Mouse (Mus musculus) liver, embryonic 13.5 days (tissue): ENCODE measurements around the gene Lrrc38. TPM values are rescaled to one million over a fixed set of nuclear protein-coding genes. Genes with fewer than 3 reads are reported as not detected.

ENCODE experiments used
- ATAC-seq: fragments of 200-750 bp; cut with Nextera tagmentation; 2 replicates; pipeline ENCODE4 v1.8.0; 2017; ENCODE audit warnings: low read depth, mild to moderate bottlenecking, moderate number of reproducible peaks, moderate library complexity
- DNase-seq: peaks from one replicate; pipeline ENCODE4 v3.0.0; 2022
- H3K27ac ChIP-seq: fragments of 300-500 bp; sonication (generic); 2 replicates; pipeline ENCODE4 v1.5.1; 2015; ENCODE audit warnings: moderate library complexity, mild to moderate bottlenecking, inconsistent platforms
- H3K27me3 ChIP-seq: fragments of 300-500 bp; sonication (generic); 2 replicates; pipeline ENCODE4 v1.6.1; 2015; ENCODE audit warnings: mild to moderate bottlenecking, inconsistent platforms
- H3K36me3 ChIP-seq: fragments of 300-500 bp; sonication (generic); 2 replicates; pipeline ENCODE4 v1.6.1; 2015; ENCODE audit warnings: mild to moderate bottlenecking, inconsistent platforms
- H3K4me1 ChIP-seq: fragments of 300-500 bp; sonication (generic); replicated peaks from 2 replicates; pipeline ENCODE4 v1.6.1; 2015; ENCODE audit warnings: inconsistent platforms
- H3K4me2 ChIP-seq: fragments of 300-500 bp; sonication (generic); 2 replicates; pipeline ENCODE4 v1.6.1; 2015; ENCODE audit warnings: inconsistent platforms, mild to moderate bottlenecking, moderate library complexity
- H3K4me3 ChIP-seq: fragments of 300-500 bp; sonication (generic); replicated peaks from 2 replicates; pipeline ENCODE4 v1.5.1; 2015; ENCODE audit warnings: mild to moderate bottlenecking, inconsistent platforms
- H3K9ac ChIP-seq: fragments of 300-500 bp; sonication (generic); 2 replicates; pipeline ENCODE4 v1.6.1; 2015; ENCODE audit warnings: mild to moderate bottlenecking, inconsistent platforms
- H3K9me3 ChIP-seq: fragments of 300-500 bp; sonication (generic); replicated peaks from 2 replicates; pipeline ENCODE4 v1.6.1; 2016; ENCODE audit warnings: inconsistent platforms
- WGBS: fragments of 180-500 bp; shearing (Covaris S2); methylation state at CpG from one replicate; pipeline ENCODE4 v1.1.7; 2015; ENCODE audit not compliant: insufficient replicate concordance; 5-methylcytosine and 5-hydroxymethylcytosine counted together
- polyA plus RNA-seq: library from polyadenylated mRNA; unstranded; fragments of >200 nt; fragmentation: Nextera tagmentation; extraction: Ambion mirVana; gene quantifications from 2 replicates; pipeline ENCODE4 v1.2.1, GENCODE M21; 2015

The Lrrc38 gene
- polyA plus RNA-seq, result not detected in 2 replicates

DNA sequence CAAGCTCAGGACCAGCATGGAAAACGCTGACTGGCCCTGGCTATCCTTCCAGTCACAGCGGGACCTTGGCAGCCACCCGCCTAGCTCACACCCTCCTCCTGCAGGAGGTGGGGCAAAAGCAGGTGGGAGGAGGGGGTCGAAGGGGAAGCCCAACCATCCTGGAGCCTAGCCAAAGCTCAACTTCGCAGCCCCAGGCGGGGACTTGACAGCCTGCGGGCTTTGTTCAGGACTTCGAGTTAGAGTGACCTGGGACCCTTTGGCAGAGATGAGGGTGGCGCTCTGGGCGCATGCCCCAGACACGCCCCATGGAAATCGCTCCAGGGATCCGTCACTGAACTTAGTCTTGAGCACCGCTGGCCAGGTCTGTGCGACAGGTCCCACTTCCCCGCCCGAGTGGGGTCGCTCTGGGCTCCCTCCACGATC lies at the start of gene Lrrc38:
Gene Lrrc38, plus strand, starts transcription at position 274 of the 423 bp plus-strand sequence.
- Histone ChIP-seq H3K4me2 (peak within 1 kb of the TSS; percentile 38), H3K27ac (no peak within 1 kb of the TSS), H3K27me3 (peaks cover 51% of the 10 kb centered on the region), H3K4me3 (peak within 1 kb of the TSS; percentile 32), H3K36me3 (no peaks in the 10 kb centered on the region), H3K9ac (no peak within 1 kb of the TSS), H3K9me3 (no peaks in the 10 kb centered on the region), H3K4me1 (no peaks in the 10 kb centered on the region)
- ATAC-seq, result no peak
- DNase-seq, result no peak
- 2% methylated on average over 19 of the region's 19 CpGs for WGBS

DNA sequence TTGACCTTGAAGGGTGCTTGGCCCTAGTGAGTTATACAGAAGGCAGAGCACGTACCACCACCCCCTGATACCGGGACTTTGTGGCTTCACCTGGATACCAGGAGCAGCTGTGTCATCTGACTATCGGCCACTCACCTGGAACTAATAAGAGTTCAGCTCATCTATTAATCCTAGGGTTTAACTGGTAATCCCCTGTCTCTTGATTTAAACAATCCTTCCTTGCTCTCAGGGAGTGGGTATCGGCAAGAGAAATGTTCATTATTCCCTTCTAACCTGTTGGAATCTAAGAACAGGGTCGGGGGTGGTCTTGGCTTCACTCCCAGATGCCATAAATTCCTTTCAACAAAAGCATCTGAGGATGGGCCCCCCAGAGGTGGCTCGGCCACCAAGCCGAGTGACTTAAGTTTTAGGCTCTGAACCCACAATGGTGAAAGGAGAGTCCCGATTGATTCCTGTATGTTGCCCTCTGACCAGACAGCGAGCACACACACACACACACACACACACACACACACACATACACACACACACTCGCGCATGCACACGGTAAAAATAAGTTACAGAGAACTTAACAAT lies 49.4 kb upstream of the Lrrc38 start:
- DNase-seq (no peak), ATAC-seq (no peak)
- WGBS, result 16% methylated on average over 12 of the region's 12 CpGs
- no peak overlapping the region for H3K9ac ChIP-seq
- no peaks in the 10 kb centered on the region for H3K9me3 ChIP-seq
- peaks cover 60% of the 10 kb centered on the region for H3K27me3 ChIP-seq
- no peak overlapping the region for H3K27ac ChIP-seq
- no peak overlapping the region for H3K4me2 ChIP-seq
- no peaks in the 10 kb centered on the region for H3K4me1 ChIP-seq
- H3K4me3 ChIP-seq, result no peak overlapping the region
- H3K36me3 ChIP-seq, result no peaks in the 10 kb centered on the region

DNA sequence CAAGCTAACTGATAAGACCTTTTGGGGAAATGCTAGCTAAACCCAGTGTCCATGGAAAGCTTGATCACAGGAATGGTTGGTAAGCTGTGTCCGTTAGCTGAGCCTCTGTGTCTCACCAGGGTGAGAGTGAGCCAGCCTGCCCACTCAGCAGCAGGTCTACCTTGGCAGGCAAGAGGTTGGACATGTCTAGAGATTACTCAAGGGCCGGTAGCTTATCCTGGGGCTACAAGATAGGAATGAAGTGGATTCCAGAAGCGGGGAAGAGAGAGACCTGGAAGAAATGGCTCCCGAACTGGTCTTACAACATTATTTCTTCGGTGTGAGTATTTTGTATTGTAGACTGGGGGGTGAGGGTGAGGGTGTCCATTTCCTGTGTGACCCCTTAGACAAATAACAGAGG lies 48.5 kb upstream of the Lrrc38 start:
- H3K27me3 ChIP-seq, result peaks cover 57% of the 10 kb centered on the region
- DNase-seq, result no peak
- H3K4me3 ChIP-seq, result no peak overlapping the region
- WGBS, result 45% methylated on average over 5 of the region's 5 CpGs
- H3K27ac ChIP-seq, result no peak overlapping the region
- H3K4me1 ChIP-seq, result no peaks in the 10 kb centered on the region
- H3K36me3 ChIP-seq, result no peaks in the 10 kb centered on the region
- H3K9me3 ChIP-seq, result no peaks in the 10 kb centered on the region
- no peak overlapping the region for H3K4me2 ChIP-seq
- ATAC-seq, result no peak
- no peak overlapping the region for H3K9ac ChIP-seq

DNA sequence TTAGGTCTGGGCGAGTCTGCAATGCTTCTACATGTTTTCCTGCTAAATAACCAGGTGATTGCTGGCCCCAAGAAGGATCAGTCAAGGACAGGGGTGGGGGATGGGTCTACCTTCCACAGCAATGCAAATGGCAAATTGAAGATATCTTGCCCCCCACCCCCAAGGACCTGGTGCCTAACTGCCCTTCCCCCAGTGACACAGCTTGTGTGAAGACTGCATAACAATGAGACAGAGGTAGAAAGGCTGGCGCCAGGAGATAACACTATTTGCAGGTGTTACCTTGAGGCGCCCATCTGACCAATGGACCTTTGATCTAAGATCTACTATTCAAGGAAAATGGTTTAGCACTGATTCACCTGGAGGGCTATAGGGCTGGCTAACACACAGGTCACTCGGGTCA lies 47.7 kb upstream of the Lrrc38 start:
- H3K27me3 ChIP-seq, result peaks cover 54% of the 10 kb centered on the region

DNA sequence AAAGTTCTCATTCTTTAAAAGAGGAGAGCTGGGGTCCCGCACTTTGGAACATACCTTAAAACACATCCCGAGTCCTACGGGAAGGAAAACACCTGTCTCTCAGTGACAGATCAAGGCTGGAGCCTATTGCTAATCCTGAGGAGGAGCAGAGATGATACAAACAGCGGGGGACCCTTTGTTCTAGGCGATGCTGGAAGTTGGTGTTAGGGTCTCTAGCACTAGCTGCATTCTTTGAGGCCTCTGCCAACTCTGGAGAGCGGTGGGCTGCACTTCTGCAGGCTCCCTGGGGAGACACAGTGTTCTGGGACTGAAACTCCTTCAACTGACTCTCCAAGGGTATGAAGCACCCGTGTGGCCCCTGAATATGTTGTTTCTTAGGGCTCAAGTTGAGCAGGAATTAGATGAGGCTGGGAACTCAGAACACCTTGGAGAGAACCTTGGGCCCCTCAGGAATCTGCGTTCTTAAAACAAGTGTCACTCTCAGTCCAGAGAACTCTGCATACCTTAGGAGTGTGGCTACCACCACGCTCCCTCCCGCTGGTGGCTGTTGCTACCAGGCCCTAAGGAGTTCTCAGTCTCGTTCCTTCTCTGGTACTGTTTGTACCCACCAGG lies 47.2 kb upstream of the Lrrc38 start:
- no peaks in the 10 kb centered on the region for H3K4me1 ChIP-seq
- no peaks in the 10 kb centered on the region for H3K36me3 ChIP-seq
- DNase-seq, result no peak
- H3K27ac ChIP-seq, result no peak overlapping the region
- ATAC-seq, result no peak
- no peak overlapping the region for H3K4me3 ChIP-seq
- H3K9me3 ChIP-seq, result no peaks in the 10 kb centered on the region
- no peak overlapping the region for H3K4me2 ChIP-seq
- no peak overlapping the region for H3K9ac ChIP-seq
- peaks cover 49% of the 10 kb centered on the region for H3K27me3 ChIP-seq
- 34% methylated on average over 11 of the region's 11 CpGs for WGBS

More for the DNA sequence above, 47.7 kb upstream of the Lrrc38 start:
- Histone ChIP-seq H3K4me1 (no peaks in the 10 kb centered on the region), H3K36me3 (no peaks in the 10 kb centered on the region), H3K4me2 (no peak overlapping the region), H3K4me3 (no peak overlapping the region), H3K9ac (no peak overlapping the region), H3K9me3 (no peaks in the 10 kb centered on the region), H3K27ac (no peak overlapping the region)
- ATAC-seq (no peak), DNase-seq (no peak)
- 24% methylated on average over 4 of the region's 4 CpGs for WGBS

DNA sequence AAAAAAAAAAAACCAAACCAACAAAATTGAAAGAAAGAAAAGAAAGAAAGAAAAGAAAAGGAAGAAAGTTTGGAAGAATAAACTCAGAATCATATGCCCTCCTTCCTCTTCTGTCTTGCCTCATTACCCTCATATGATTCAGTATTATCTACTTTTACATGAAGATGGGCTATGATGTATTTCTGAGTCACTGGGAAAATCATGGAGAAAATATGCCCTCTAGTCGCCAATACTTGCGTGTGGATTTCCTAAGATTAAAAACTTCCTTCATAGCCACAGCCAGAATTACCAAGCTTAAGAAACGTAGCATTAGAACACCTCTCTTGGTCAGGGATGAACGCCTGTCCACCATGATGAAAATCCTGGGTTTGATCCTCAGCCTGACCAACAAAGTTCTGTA lies 44.5 kb upstream of the Lrrc38 start:
- DNase-seq, result no peak
- no peak overlapping the region for H3K4me3 ChIP-seq
- H3K9me3 ChIP-seq, result no peaks in the 10 kb centered on the region
- no peak for ATAC-seq
- 72% methylated on average over 4 of the region's 4 CpGs for WGBS
- peaks cover 23% of the 10 kb centered on the region for H3K27me3 ChIP-seq
- no peak overlapping the region for H3K4me2 ChIP-seq
- H3K9ac ChIP-seq, result no peak overlapping the region
- H3K36me3 ChIP-seq, result no peaks in the 10 kb centered on the region
- H3K27ac ChIP-seq, result no peak overlapping the region
- H3K4me1 ChIP-seq, result no peaks in the 10 kb centered on the region

DNA sequence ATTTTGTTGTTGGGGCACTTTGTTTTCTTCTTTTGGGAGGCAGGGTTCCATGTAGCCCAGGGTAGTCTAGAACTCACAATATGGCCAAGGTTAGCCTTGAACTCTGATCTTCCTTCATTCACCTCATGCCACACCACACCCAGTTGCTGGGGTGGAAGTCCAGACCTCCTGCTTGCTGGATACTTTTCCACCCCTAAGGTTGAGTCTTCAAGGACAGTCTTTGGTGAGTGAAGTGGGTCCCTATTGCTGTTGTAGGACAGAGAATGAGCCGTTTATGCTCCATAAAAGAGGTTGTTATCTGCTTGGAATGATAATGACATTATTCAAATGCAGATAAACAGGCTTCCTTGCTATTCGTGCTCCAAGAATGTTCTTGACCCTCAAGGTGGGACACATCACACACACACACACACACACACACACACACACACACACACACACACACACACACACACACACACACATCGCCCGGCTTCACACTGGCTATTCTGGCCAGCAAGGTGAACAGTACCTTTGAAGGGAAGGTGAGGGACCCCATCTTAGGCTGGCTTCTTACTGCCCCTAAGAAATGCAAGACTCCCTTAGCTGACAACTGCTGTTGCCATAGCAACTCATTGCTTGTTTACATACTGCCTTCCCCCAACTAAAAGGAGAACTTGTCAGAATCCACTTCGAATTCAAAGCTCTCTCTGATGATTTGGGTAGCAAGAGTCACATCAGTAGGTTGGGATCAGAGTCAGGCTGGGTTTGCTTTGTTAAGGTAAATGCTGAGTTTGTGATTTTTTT lies 43.4 kb upstream of the Lrrc38 start:
- 55% methylated on average over 5 of the region's 5 CpGs for WGBS
- no peak overlapping the region for H3K27ac ChIP-seq
- no peak for DNase-seq
- H3K9ac ChIP-seq, result no peak overlapping the region
- no peaks in the 10 kb centered on the region for H3K9me3 ChIP-seq
- H3K4me2 ChIP-seq, result no peak overlapping the region
- H3K36me3 ChIP-seq, result no peaks in the 10 kb centered on the region
- no peak for ATAC-seq
- peaks cover 13% of the 10 kb centered on the region for H3K27me3 ChIP-seq
- H3K4me1 ChIP-seq, result no peaks in the 10 kb centered on the region
- H3K4me3 ChIP-seq, result no peak overlapping the region

DNA sequence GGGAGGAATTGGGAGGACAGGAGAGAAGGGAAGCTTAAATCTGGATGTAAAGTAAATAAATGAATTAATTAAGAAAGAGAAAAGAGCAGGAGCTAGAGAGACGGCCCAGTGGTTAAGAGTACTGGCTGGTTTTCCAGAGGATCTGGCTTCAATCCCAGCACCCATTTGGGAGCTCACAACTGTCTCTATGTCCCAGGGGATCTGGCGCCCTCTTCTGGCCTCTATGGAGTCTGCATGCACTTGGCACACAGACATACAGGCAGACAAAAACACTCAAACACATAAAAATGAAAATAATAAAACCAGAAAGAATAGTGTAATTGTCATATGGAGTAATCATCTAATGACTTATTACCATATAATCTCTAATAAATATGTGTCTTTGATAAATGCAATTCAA lies 38.2 kb upstream of the Lrrc38 start:
- WGBS, result 36% methylated on average over 2 of the region's 2 CpGs
- Histone ChIP-seq H3K4me2 (no peak overlapping the region), H3K27me3 (no peaks in the 10 kb centered on the region), H3K9ac (no peak overlapping the region), H3K36me3 (no peaks in the 10 kb centered on the region), H3K27ac (no peak overlapping the region), H3K4me1 (no peaks in the 10 kb centered on the region), H3K9me3 (no peaks in the 10 kb centered on the region), H3K4me3 (no peak overlapping the region)
- DNase-seq (no peak), ATAC-seq (no peak)

DNA sequence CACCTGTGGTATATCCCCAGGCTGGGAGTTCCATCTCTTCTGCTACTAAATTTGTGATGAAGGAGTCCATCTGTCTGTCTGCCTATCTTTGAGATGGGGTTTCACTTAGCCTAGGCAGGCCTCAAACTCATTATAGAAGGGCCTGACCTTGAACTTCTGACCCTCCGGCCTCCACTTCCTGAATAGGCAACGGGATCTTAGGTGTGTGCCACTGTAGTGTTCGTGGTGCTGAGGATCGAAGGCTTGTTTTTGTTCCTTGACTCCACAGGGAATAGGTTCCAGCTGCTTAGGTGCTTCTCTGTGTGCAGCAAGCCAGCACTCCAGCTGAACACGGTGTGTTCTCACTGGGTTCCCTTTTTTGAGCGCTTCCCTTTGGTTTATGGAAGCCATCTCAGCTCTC lies 36.3 kb upstream of the Lrrc38 start:
- no peaks in the 10 kb centered on the region for H3K4me1 ChIP-seq
- H3K4me2 ChIP-seq, result no peak overlapping the region
- H3K9me3 ChIP-seq, result no peaks in the 10 kb centered on the region
- ATAC-seq (no peak), DNase-seq (no peak)
- H3K36me3 ChIP-seq, result no peaks in the 10 kb centered on the region
- H3K4me3 ChIP-seq, result no peak overlapping the region
- H3K9ac ChIP-seq, result no peak overlapping the region
- H3K27ac ChIP-seq, result no peak overlapping the region
- 62% methylated on average over 6 of the region's 6 CpGs for WGBS
- no peaks in the 10 kb centered on the region for H3K27me3 ChIP-seq

DNA sequence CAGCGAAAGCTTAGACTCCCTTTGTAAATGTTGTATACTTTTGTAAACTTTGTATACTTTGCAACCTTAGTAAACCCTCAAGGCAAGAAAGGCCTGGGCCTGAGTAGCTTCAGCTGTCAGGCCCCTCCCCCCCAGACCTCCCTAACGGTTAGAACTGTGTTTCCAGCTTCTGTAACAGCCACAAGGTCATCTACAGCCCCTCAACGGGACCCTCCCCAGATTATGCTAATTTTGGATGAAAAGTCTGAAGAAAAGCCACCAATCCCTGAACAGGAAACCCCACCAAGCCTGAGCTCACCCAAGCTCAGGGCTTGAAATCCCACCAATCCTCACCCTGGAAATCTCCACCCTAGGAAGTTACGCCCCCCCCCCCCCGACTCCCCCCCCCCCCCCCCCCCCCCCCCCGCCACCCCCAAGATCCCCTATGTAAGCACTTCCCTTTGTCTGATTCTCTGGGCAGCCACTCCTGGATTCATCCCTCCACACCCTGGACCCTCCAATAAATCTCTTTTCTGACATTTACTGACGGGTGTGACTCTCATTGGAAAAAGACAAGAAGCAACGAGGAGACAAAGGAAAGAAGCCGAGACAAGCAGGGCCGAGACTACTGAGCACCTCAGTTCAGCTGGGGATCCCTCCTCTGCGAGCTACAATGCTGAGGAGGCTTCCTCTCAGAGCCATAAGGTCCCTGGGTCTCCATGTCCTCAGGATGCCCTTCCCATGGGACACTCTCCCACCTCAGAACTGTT lies 25.2 kb upstream of the Lrrc38 start:
- DNase-seq (no peak), ATAC-seq (no peak)
- Histone ChIP-seq H3K9ac (no peak overlapping the region), H3K4me1 (no peaks in the 10 kb centered on the region), H3K4me2 (no peak overlapping the region), H3K27ac (no peak overlapping the region), H3K27me3 (no peaks in the 10 kb centered on the region), H3K4me3 (no peak overlapping the region), H3K36me3 (no peaks in the 10 kb centered on the region), H3K9me3 (no peaks in the 10 kb centered on the region)
- WGBS, result 24% methylated on average over 9 of the region's 11 CpGs

DNA sequence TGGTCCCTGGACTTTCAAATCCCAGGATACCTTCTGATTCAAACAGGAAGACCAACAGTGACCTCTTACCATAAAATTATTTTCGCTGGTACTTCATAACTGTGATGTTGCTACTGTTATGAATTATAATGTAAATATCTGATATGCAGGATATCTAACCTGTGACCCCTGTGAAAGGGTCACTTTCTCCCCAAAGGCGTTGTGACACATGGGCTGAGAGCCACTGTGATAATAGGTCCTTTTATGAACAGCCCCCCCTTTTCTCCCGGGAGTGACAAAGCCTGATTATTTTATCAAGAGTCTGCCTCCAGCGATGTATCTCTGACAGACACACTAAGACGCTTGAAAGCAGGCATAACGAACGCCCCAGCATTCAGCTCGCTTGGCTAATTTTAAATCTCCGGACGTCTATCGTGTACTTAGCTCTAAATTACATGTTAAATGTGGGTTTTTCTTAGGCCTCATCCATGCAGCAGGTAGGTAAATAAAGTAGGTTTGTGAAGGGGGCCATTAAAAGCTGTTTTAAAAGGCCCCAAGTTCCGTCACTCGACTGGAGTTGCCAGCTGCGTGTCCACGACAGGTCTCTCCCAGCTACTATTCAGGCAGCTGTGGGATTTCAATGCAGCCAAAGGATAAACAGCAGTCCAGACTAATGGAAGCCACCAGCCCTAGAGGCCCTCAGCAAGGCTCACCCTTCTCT lies 24.5 kb upstream of the Lrrc38 start:
- H3K27ac ChIP-seq, result no peak overlapping the region
- H3K4me1 ChIP-seq, result no peaks in the 10 kb centered on the region
- H3K9me3 ChIP-seq, result no peaks in the 10 kb centered on the region
- no peak overlapping the region for H3K9ac ChIP-seq
- no peaks in the 10 kb centered on the region for H3K27me3 ChIP-seq
- no peak for DNase-seq
- 0 out of 2 replicates have a peak overlapping the region, but pooled peaks have one; percentile 12 for H3K4me3 ChIP-seq
- ATAC-seq, result peak; percentile 41; the same call in 1 of the 2 replicates
- 27% methylated on average over 15 of the region's 15 CpGs for WGBS
- no peaks in the 10 kb centered on the region for H3K36me3 ChIP-seq
- peak overlapping the region; percentile 52 for H3K4me2 ChIP-seq
